23 mouse cellular contexts compared by ENCODE assay signal in the genomic region with DNA sequence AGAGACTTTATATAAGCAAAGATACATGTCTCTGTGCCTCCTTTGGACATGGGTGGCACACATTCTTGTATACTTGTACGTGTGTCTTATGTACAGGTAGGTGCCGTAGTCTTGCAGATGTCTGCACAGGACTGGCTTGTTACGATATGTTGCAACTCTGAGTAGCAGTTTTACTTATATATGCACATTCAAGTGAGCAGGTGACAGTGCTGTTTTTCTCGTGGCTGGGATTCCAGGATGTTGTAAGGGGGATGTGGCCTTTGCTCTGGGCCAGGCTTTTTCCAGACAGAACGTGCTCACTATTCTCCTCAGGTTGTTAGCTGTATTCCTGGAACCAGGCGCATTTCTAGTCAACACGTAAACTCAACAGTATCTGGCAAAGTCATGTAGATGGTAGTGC.
A peak's percentile ranks its signal among the peaks of the same experiment; 100 is the strongest.
DNase-seq lines count a peak whose midpoint lies in the region; ATAC-seq and TF ChIP-seq lines count a peak whose summit lies in the region.
"Had no signal": no experiment of that assay in that cellular context is flagged by ENCODE, and none has a peak within 500 bp of the region (broad histone marks: within the 10 kb centered on the region; RNA-seq: fewer than 3 reads in every experiment).

No protein-coding gene starts in this region.

- DNase-seq in liver, adult 2 months (ENCODE audit: extremely low read depth, low read depth, low spot score), result peak; percentile 28
- no peak for DNase-seq in liver, embryonic 11.5 days (ENCODE audit: low spot score)
- DNase-seq in neural tube, embryonic 11.5 days (ENCODE audit: low spot score), result peak; percentile 2
- peak; percentile 6 for DNase-seq in stomach, postnatal 0 days (ENCODE audit: low spot score)
- DNase-seq in kidney, adult 8-10 months, result no peak
- DNase-seq: adrenal gland, adult 8-10 months; adrenal gland, postnatal 36 days; cerebellum, adult 18-20 months; cerebellum, adult 9-10 months; cerebellum, postnatal 14 days; gastrocnemius, postnatal 36 days; heart, postnatal 10 days; heart, postnatal 36 days had no signal

- no peak overlapping the region for H3K27ac ChIP-seq in liver, adult 2 months (replicated peaks; ENCODE audit: insufficient read depth, low read depth, low read length)
- H3K27ac ChIP-seq in liver, embryonic 11.5 days (ENCODE audit: low read depth, low read length), result no peak overlapping the region
- no peak overlapping the region for H3K27ac ChIP-seq in neural tube, embryonic 11.5 days (ENCODE audit: low read depth, low read length)
- no peak overlapping the region for H3K27ac ChIP-seq in neural tube, embryonic 15.5 days (replicated peaks)
- H3K27ac ChIP-seq in stomach, postnatal 0 days (replicated peaks), result no peak overlapping the region
- H3K27ac ChIP-seq: forebrain, embryonic 10.5 days; forebrain, embryonic 13.5 days; heart, embryonic 15.5 days; hindbrain, embryonic 10.5 days; hindbrain, embryonic 13.5 days had no signal

- no peak overlapping the region for H3K4me2 ChIP-seq in liver, embryonic 11.5 days
- H3K4me2 ChIP-seq in neural tube, embryonic 11.5 days (ENCODE audit: low read depth), result no peak overlapping the region
- H3K4me2 ChIP-seq in neural tube, embryonic 15.5 days, result no peak overlapping the region
- H3K4me2 ChIP-seq in stomach, postnatal 0 days (replicated peaks; ENCODE audit: low read depth), result no peak overlapping the region
- H3K4me2 ChIP-seq: forebrain, embryonic 13.5 days; heart, embryonic 12.5 days; heart, embryonic 15.5 days; hindbrain, embryonic 13.5 days had no signal

- TF ChIP-seq POLR2A in liver, adult 2 months (IDR thresholded peaks at IDR 0.05; ENCODE audit: extremely low read depth, insufficient read depth, low read length), result no peak

- no peak for ATAC-seq in liver, embryonic 11.5 days (replicated peaks; ENCODE audit: low FRiP score)
- no peak for ATAC-seq in neural tube, embryonic 11.5 days (ENCODE audit: insufficient read depth, low FRiP score, low TSS enrichment)
- ATAC-seq in neural tube, embryonic 15.5 days (ENCODE audit: low FRiP score), result no peak
- no peak for ATAC-seq in stomach, postnatal 0 days (ENCODE audit: low FRiP score, low TSS enrichment)
- ATAC-seq: activated CD4-positive, CD25-positive, alpha-beta regulatory T cell, adult 4 months; forebrain, embryonic 13.5 days; forebrain, embryonic 16.5 days; hindbrain, embryonic 16.5 days had no signal

- H3K9ac ChIP-seq in liver, adult 2 months (ENCODE audit: low read depth, low read length), result no peak overlapping the region
- no peak overlapping the region for H3K9ac ChIP-seq in liver, embryonic 11.5 days (ENCODE audit: low read depth, low read length)
- no peak overlapping the region for H3K9ac ChIP-seq in neural tube, embryonic 11.5 days (ENCODE audit: low read length)
- no peak overlapping the region for H3K9ac ChIP-seq in neural tube, embryonic 15.5 days (replicated peaks)
- no peak overlapping the region for H3K9ac ChIP-seq in stomach, postnatal 0 days (ENCODE audit: low read length)
- H3K9ac ChIP-seq: forebrain, embryonic 13.5 days; heart, embryonic 12.5 days; heart, embryonic 15.5 days; hindbrain, embryonic 13.5 days had no signal

- H3K4me1 ChIP-seq in liver, adult 2 months (ENCODE audit: control insufficient read depth, insufficient read depth, low read length), result no peaks in the 10 kb centered on the region; the same call in none of the 2 replicates
- H3K4me1 ChIP-seq in liver, embryonic 11.5 days (replicated peaks; ENCODE audit: control insufficient read depth, insufficient read depth, low read length), result no peaks in the 10 kb centered on the region
- no peaks in the 10 kb centered on the region for H3K4me1 ChIP-seq in neural tube, embryonic 11.5 days (ENCODE audit: control insufficient read depth, insufficient read depth, low read length)
- peaks cover 5% of the 10 kb centered on the region; the same call in 1 of the 2 replicates for H3K4me1 ChIP-seq in neural tube, embryonic 15.5 days
- no peaks in the 10 kb centered on the region; the same call in 1 of the 2 replicates for H3K4me1 ChIP-seq in stomach, postnatal 0 days (replicated peaks; ENCODE audit: control insufficient read depth, insufficient read depth)
- H3K4me1 ChIP-seq: forebrain, embryonic 13.5 days; hindbrain, embryonic 10.5 days; hindbrain, embryonic 13.5 days had no signal

- H3K27me3 ChIP-seq in liver, adult 2 months (ENCODE audit: control insufficient read depth, insufficient read depth, low read length), result no peaks in the 10 kb centered on the region
- H3K27me3 ChIP-seq in liver, embryonic 11.5 days (replicated peaks; ENCODE audit: control insufficient read depth, insufficient read depth, low read length), result no peaks in the 10 kb centered on the region
- H3K27me3 ChIP-seq in neural tube, embryonic 11.5 days (ENCODE audit: control insufficient read depth, insufficient read depth, low read length), result no peaks in the 10 kb centered on the region
- H3K27me3 ChIP-seq in neural tube, embryonic 15.5 days (replicated peaks), result no peaks in the 10 kb centered on the region
- no peaks in the 10 kb centered on the region for H3K27me3 ChIP-seq in stomach, postnatal 0 days (ENCODE audit: control insufficient read depth, insufficient read depth, low read length)
- H3K27me3 ChIP-seq: forebrain, embryonic 13.5 days; heart, embryonic 12.5 days; heart, embryonic 15.5 days; hindbrain, embryonic 13.5 days had no signal

- no peaks in the 10 kb centered on the region for H3K9me3 ChIP-seq in liver, embryonic 11.5 days (ENCODE audit: control insufficient read depth, low read length)
- H3K9me3 ChIP-seq in neural tube, embryonic 11.5 days (ENCODE audit: control insufficient read depth, low read length), result no peaks in the 10 kb centered on the region
- H3K9me3 ChIP-seq in neural tube, embryonic 15.5 days (replicated peaks), result 0 out of 2 replicates have a peak, but pooled peaks cover 3% of the 10 kb centered on the region
- no peaks in the 10 kb centered on the region for H3K9me3 ChIP-seq in stomach, postnatal 0 days (ENCODE audit: control insufficient read depth, low read length)
- H3K9me3 ChIP-seq: forebrain, embryonic 13.5 days; heart, embryonic 12.5 days; heart, embryonic 15.5 days; hindbrain, embryonic 13.5 days had no signal

- TF ChIP-seq CTCF in liver, adult 2 months (IDR thresholded peaks at IDR 0.05; ENCODE audit: low read depth, low read length), result no peak
- TF ChIP-seq CTCF in stomach, postnatal 0 days (IDR thresholded peaks at IDR 0.05; ENCODE audit: low read depth), result no peak

- H3K79me2 ChIP-seq in liver, adult 2 months (ENCODE audit: control insufficient read depth, insufficient read depth, low read length), result peaks cover 15% of the 10 kb centered on the region; the same call in 1 of the 2 replicates

- H3K4me3 ChIP-seq in liver, adult 2 months (ENCODE audit: insufficient read depth, low read depth, low read length), result no peak overlapping the region
- no peak overlapping the region for H3K4me3 ChIP-seq in liver, embryonic 11.5 days (ENCODE audit: low read depth, low read length)
- H3K4me3 ChIP-seq in neural tube, embryonic 11.5 days (ENCODE audit: low read depth, low read length), result no peak overlapping the region
- no peak overlapping the region for H3K4me3 ChIP-seq in neural tube, embryonic 15.5 days (replicated peaks)
- H3K4me3 ChIP-seq in stomach, postnatal 0 days (ENCODE audit: low read depth, low read length), result no peak overlapping the region
- H3K4me3 ChIP-seq: forebrain, embryonic 10.5 days; forebrain, embryonic 13.5 days; heart, embryonic 12.5 days; heart, embryonic 15.5 days; hindbrain, embryonic 10.5 days; hindbrain, embryonic 13.5 days had no signal

- no peaks in the 10 kb centered on the region for H3K36me3 ChIP-seq in liver, adult 2 months (ENCODE audit: control insufficient read depth, insufficient read depth, low read length)
- no peaks in the 10 kb centered on the region for H3K36me3 ChIP-seq in liver, embryonic 11.5 days (ENCODE audit: control insufficient read depth, insufficient read depth, low read length)
- H3K36me3 ChIP-seq in neural tube, embryonic 11.5 days (ENCODE audit: control insufficient read depth, insufficient read depth, low read length), result no peaks in the 10 kb centered on the region
- H3K36me3 ChIP-seq in neural tube, embryonic 15.5 days, result no peaks in the 10 kb centered on the region
- H3K36me3 ChIP-seq in stomach, postnatal 0 days (ENCODE audit: control insufficient read depth, insufficient read depth, low read length), result no peaks in the 10 kb centered on the region
- H3K36me3 ChIP-seq: heart, embryonic 15.5 days had no signal

- TF ChIP-seq EP300 in stomach, postnatal 0 days (optimal IDR thresholded peaks at IDR 0.05), result no peak

- WGBS in liver, adult 2 months, result 51% methylated on average over 7 of the region's 7 CpGs
- WGBS in liver, embryonic 11.5 days, result 83% methylated on average over 7 of the region's 7 CpGs
- 92% methylated on average over 7 of the region's 7 CpGs for WGBS in neural tube, embryonic 11.5 days
- WGBS in neural tube, embryonic 15.5 days, result 88% methylated on average over 7 of the region's 7 CpGs
- 75% methylated on average over 7 of the region's 7 CpGs for WGBS in stomach, postnatal 0 days

Comparison
In these comparisons a context has a peak if more than half of its experiments do, and no peak if none do; other contexts are left out.
1. DNase-seq: peak in liver, adult 2 months (single experiment), neural tube, embryonic 11.5 days (single experiment) and stomach, postnatal 0 days (single experiment); none in liver, embryonic 11.5 days (single experiment) and kidney, adult 8-10 months (0 of 2).